In genomic region chr5:140565856-140566255, GRCm38 (mm10) we compare ENCODE assay signal across 8 mouse cellular contexts. TPM values are rescaled to one million over a fixed set of nuclear protein-coding genes. Genes with fewer than 3 reads are reported as not detected.
DNase-seq lines count a peak whose midpoint lies in the region; ATAC-seq and TF ChIP-seq lines count a peak whose summit lies in the region.

No protein-coding gene starts in this region.

- no peaks in the 10 kb centered on the region for H3K36me3 ChIP-seq in heart, embryonic 13.5 days
- no peaks in the 10 kb centered on the region for H3K36me3 ChIP-seq in lung, embryonic 14.5 days (ENCODE audit: insufficient read depth)

- H3K4me1 ChIP-seq in heart, embryonic 13.5 days = peaks cover 18% of the 10 kb centered on the region
- peaks cover 9% of the 10 kb centered on the region for H3K4me1 ChIP-seq in lung, embryonic 14.5 days (ENCODE audit: insufficient read depth)

- TF ChIP-seq CTCF in lung, embryonic 14.5 days (IDR thresholded peaks at IDR 0.05; ENCODE audit: low read depth) = peak; percentile 74

- no peak overlapping the region for H3K9ac ChIP-seq in heart, embryonic 13.5 days
- no peak overlapping the region for H3K9ac ChIP-seq in lung, embryonic 14.5 days

- ATAC-seq in heart, embryonic 13.5 days (ENCODE audit: extremely low read depth, insufficient number of reproducible peaks, low FRiP score, low TSS enrichment) = no peak
- ATAC-seq in lung, embryonic 14.5 days (ENCODE audit: insufficient read depth) = peak; percentile 12; the same call in 1 of the 2 replicates

- peak overlapping the region; percentile 48 for H3K27ac ChIP-seq in heart, embryonic 13.5 days (replicated peaks)
- no peak overlapping the region; the same call in 1 of the 2 replicates for H3K27ac ChIP-seq in lung, embryonic 14.5 days (ENCODE audit: low read depth)

- no peak overlapping the region for H3K4me2 ChIP-seq in heart, embryonic 13.5 days
- H3K4me2 ChIP-seq in lung, embryonic 14.5 days = no peak overlapping the region

- no peak overlapping the region for H3K4me3 ChIP-seq in heart, embryonic 13.5 days
- no peak overlapping the region for H3K4me3 ChIP-seq in lung, embryonic 14.5 days (ENCODE audit: low read depth, low read length)

- peak; percentile 37 for DNase-seq in right cerebral cortex, adult 18-20 months
- no peak for DNase-seq in right cerebral cortex, postnatal 36 days (ENCODE audit: low spot score in 2 of 2)
- DNase-seq in c-Kit-positive CD71-negative TER-119-negative erythroid progenitor cells, embryonic 14.5 days (ENCODE audit: low read depth) = peak; percentile 20
- DNase-seq in kidney, postnatal 14 days = peak; percentile 52
- DNase-seq in lung, embryonic 14.5 days = peak; percentile 50
- peak; percentile 63 for DNase-seq in retina, embryonic 14.5 days (ENCODE audit: low spot score)
- DNase-seq in urinary bladder, postnatal 25 days (ENCODE audit: low spot score) = peak; percentile 31

- 50% methylated on average over 6 of the region's 6 CpGs for WGBS in heart, embryonic 13.5 days
- 72% methylated on average over 6 of the region's 6 CpGs for WGBS in lung, embryonic 14.5 days

- no peaks in the 10 kb centered on the region for H3K9me3 ChIP-seq in heart, embryonic 13.5 days
- H3K9me3 ChIP-seq in lung, embryonic 14.5 days (ENCODE audit: low read depth, low read length) = no peaks in the 10 kb centered on the region

- peaks cover 12% of the 10 kb centered on the region for H3K27me3 ChIP-seq in heart, embryonic 13.5 days (replicated peaks)
- no peaks in the 10 kb centered on the region for H3K27me3 ChIP-seq in lung, embryonic 14.5 days (ENCODE audit: insufficient read depth, low read length)

RNA-seq across cellular contexts. Expression of gene Grifin, which starts 1.0 kb away (rescaled TPM):
- not detected in 2 replicates for polyA plus RNA-seq in heart, embryonic 13.5 days (2015; fragmentation: Nextera tagmentation; extraction: Ambion mirVana)
- not detected in 2 replicates for polyA plus RNA-seq in lung, embryonic 14.5 days (2014; fragmentation: Nextera tagmentation; extraction: Ambion mirVana)

RNA-seq across cellular contexts. Expression of gene Lfng, which starts 41.3 kb away (rescaled TPM):
- polyA plus RNA-seq in heart, embryonic 13.5 days (2015; fragmentation: Nextera tagmentation; extraction: Ambion mirVana) = 3.3 and 3.5 TPM in 2 replicates
- 20.5 and 22.0 TPM in 2 replicates for polyA plus RNA-seq in lung, embryonic 14.5 days (2014; fragmentation: Nextera tagmentation; extraction: Ambion mirVana)

Comparison
In these comparisons a context has a peak if more than half of its experiments do, and no peak if none do; other contexts are left out.
1. DNase-seq: peak in right cerebral cortex, adult 18-20 months (single experiment), c-Kit-positive CD71-negative TER-119-negative erythroid progenitor cells, embryonic 14.5 days (single experiment), kidney, postnatal 14 days (single experiment), lung, embryonic 14.5 days (single experiment), retina, embryonic 14.5 days (single experiment) and urinary bladder, postnatal 25 days (single experiment); none in right cerebral cortex, postnatal 36 days (0 of 2).